Mouse (Mus musculus): Measurements from ENCODE around the gene Ipo5.
A peak's percentile ranks its signal among the peaks of the same experiment; 100 is the strongest.

The Ipo5 gene

GRCm38 (mm10) chr14:120910733-120911324 is at the start of gene Ipo5:
Ipo5 (plus strand) TSS chr14:120911224.
- DNase-seq (ENCODE audit: low spot score), result peak; percentile 96

- no peak for DNase-seq (ENCODE audit: low spot score)
These were observed 47.8 kb upstream of the Ipo5 start for GRCm38 (mm10) chr14:120863205-120863604.

GRCm38 (mm10) chr14:120864896-120865295 is 46.1 kb upstream of the Ipo5 start:
- no peak for DNase-seq (ENCODE audit: low spot score)

GRCm38 (mm10) chr14:120866573-120866972 is 44.5 kb upstream of the Ipo5 start:
- DNase-seq (ENCODE audit: low spot score), result no peak

GRCm38 (mm10) chr14:120867121-120867520 is 43.9 kb upstream of the Ipo5 start:
- DNase-seq (ENCODE audit: low spot score), result no peak

DNA sequence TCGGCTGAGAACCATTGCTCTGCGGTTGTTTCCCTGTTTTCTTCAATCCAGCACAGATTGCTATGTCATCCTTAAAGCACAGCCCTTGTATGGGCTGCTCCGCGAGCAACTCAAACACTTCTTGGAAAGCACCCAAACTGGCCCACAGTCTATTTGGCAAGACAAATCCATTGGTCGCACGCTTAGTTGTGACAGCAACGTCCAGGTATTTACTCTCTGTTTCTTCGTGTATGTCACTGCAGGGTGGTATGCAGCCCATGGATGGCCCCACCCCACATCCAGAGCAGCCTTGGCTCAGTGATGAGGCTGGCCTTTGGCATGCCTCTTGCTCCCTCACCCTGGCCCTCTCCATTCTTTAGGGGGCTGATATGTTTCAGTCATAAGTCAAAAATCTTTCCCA is 42.5 kb upstream of the Ipo5 start:
- no peak for DNase-seq (ENCODE audit: low spot score)

- no peak for DNase-seq (ENCODE audit: low spot score)
These were observed 40.3 kb upstream of the Ipo5 start for GRCm38 (mm10) chr14:120870736-120871135.

- no peak for DNase-seq (ENCODE audit: low spot score)
These were observed 36.6 kb upstream of the Ipo5 start for GRCm38 (mm10) chr14:120874397-120874796.

DNA sequence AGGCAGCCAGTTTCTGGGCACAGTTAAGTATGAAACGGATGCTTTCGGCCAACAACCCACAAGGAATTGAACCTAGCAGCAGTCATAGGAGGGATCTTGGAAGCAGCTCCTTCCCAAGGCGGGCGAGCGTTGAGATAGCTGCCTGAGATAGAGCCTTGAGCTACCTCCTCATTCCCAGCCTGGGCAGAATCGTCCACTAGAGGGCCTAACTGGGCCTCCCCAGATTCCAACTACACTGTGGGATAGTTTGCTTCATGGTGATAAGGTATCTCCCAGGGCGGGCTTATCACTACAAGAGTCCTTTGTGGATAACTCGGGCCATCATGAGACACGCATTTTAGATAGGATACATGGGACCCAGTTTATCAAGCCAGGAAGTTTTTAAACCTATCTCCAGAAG is 35.9 kb upstream of the Ipo5 start:
- no peak for DNase-seq (ENCODE audit: low spot score)

DNA sequence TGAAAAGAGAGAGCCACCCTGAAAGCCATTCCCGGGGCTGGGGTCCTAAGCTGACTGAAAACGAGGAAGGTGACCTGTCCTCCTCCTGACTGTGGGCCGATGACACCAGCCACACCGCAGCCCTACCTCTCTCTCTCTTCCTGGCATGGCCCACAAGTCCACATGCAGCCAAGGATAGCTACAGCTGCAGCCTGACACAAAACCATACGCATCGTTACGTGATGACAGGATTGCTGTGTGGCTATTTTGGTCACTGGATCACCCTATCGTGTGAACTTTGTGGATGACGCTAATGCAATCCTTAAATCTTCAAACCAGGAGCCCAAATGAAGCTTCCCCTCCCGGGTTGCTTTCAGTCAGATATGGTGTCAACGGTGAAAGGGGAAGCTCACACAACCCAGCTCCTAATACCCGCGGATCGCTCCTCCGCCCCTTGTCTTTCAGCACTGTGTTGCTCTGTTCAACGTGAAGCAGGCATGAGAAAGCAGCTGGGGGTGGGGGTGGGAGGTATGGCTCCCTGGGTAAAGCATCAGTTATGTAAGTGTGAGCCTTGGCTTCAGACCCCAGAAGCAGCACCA is 35.1 kb upstream of the Ipo5 start:
- DNase-seq (ENCODE audit: low spot score), result no peak

GRCm38 (mm10) chr14:120877147-120877546 is 33.9 kb upstream of the Ipo5 start:
- DNase-seq (ENCODE audit: low spot score), result no peak

GRCm38 (mm10) chr14:120879026-120879425 is 32.0 kb upstream of the Ipo5 start:
- no peak for DNase-seq (ENCODE audit: low spot score)

GRCm38 (mm10) chr14:120880601-120881000 is 30.4 kb upstream of the Ipo5 start:
- no peak for DNase-seq (ENCODE audit: low spot score)

GRCm38 (mm10) chr14:120881054-120881453 is 30.0 kb upstream of the Ipo5 start:
- no peak for DNase-seq (ENCODE audit: low spot score)

DNA sequence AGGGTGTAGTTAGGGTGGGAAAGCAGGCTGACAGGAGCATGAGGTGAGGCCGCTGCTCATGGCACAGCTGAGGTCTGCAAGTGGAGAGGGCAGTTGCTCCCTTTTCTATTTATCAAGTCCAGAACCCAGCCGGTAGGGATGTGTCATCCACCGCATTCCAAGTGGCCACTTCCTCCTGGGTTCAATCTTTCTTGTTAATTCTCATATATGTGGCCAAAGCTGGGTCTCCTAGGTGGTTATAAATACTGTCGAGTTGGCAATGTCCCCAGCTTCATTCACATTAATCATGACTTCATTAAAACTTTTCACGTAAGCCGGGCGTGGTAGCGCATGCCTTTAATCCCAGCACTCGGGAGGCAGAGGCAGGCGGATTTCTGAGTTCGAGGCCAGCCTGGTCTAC is 22.3 kb upstream of the Ipo5 start:
- no peak for DNase-seq (ENCODE audit: low spot score)

DNA sequence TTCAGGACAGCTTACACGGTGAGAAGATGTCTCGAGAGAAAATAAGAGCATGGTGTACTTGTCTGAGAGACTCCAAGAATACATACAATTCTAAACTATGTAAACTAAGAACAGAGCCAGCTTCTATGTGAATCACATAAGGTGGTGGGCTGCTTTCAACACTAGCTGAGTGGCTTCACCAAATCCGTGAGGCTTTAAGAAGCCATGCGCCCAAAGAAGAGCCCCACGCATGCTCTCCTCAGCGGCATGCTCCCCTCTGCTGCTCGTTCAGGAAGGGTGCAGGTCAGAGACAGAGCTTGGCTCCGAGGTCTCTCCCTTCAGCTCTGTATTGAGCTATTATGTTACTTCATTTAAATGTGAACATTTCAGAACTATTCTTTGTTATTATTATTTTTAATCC is 18.7 kb upstream of the Ipo5 start:
- DNase-seq (ENCODE audit: low spot score), result no peak

GRCm38 (mm10) chr14:120896613-120897012 is 14.4 kb upstream of the Ipo5 start:
- no peak for DNase-seq (ENCODE audit: low spot score)

DNA sequence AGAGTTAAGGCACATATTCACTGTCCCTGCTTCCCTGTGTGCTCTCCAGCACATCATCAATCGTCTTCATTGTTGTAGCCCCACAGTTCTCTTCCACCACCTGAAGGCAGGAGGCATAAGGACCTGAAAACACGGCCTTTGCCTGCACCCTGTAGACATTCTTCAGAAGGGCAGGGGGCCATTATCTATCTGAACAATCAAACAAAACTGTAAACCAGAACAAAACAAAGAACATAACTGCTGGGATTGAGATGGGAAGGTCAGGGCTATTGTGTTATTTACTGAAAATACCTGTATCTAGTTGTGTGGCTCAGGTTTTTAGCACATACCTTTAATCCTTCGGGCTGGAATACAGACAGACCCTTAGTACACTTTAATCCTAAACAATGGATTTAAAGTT is 12.1 kb upstream of the Ipo5 start:
- DNase-seq (ENCODE audit: low spot score), result no peak

- no peak for DNase-seq (ENCODE audit: low spot score)
These were observed 1.6 kb upstream of the Ipo5 start for GRCm38 (mm10) chr14:120909396-120909795.

- no peak for DNase-seq (ENCODE audit: low spot score)
These were observed 704 bp upstream of the Ipo5 start for GRCm38 (mm10) chr14:120910320-120910719.

DNA sequence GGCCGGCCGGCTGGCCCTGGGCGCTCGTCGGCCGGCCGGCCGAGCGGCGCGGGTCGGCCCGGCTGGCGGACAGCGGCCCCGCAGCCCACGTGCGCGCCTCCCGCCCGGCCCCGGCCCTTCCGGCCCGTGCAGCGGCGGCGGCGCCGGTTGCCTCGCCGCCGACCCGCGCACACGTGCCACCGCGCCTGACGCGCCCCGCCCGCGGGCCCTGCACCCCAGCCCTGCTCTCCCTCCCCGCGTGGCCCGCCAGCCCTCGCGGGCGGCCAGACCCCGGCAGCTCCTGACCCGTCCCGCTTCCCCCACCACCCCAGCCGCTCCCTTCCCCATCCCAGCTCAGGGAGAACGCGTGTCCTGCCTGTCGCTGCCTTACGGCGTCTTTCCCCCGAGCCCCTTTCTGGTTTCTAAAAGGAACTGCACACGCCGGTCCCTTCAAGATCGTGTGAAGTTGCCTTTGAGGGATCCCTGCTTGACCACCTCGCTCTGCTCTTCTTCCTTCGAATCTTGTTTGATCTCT is 421 bp downstream of the Ipo5 start:
- DNase-seq (ENCODE audit: low spot score), result peak; percentile 60

- DNase-seq (ENCODE audit: low spot score), result peak; percentile 13
These were observed 1.2 kb downstream of the Ipo5 start for GRCm38 (mm10) chr14:120912090-120912710.

DNA sequence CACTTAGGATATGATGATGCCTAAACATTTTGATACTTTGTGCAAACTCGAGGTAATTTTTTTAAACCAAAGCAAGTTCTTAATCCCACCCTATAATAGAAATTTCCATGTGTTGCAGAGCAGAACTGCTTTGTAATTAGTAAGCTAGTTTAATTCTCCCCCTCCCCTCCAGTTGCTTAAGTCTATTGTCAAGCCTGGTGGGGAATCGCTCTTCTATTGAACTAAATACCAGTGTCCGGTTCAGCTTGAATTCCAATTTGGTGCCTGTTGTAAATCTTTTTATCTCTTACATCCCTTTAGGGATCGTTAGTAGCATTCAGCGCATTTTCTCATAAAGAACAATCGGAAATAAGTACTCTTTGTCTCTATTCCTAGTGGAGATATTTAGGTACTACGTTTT is 1.9 kb downstream of the Ipo5 start:
- peak; percentile 47 for DNase-seq (ENCODE audit: low spot score)

DNA sequence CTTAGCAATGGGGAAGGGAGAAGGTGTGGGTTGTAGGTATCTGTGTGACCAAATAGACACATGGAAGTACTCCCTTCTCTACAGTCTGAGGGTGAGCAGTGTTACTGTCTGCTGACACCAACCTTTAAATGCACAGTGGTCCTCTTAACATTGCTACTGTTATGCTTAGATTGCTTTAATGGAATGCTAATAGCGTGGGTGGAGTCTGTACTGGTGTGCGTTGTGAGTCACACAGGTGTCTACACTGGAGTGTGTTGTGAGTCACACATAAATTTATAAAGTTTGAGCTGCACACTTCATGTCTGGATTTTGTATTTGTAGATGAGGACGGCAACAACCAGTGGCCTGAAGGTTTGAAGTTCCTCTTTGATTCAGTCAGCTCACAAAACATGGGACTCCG is 10.8 kb downstream of the Ipo5 start:
- no peak for DNase-seq (ENCODE audit: low spot score)
